Mouse (Mus musculus) gastrocnemius, adult 8-10 months (tissue): Measurements from ENCODE around the gene Oas2. TPM values are rescaled to one million over a fixed set of nuclear protein-coding genes. Genes with fewer than 3 reads are reported as not detected.

ENCODE experiments used
- DNase-seq, 2 experiments: peaks; one replicate each; pipeline ENCODE4 v3.0.0; 2022; ENCODE audit warnings: low spot score in 2 of 2
- total RNA-seq, 4 experiments: library from RNA; stranded (reverse); gene quantifications; 2 replicates each; pipeline ENCODE4 v1.2.4; 2022

Gene Oas2
- total RNA-seq, 4 experiments from 2014 or later: 0.07 to 0.16 TPM; not detected in 2

GRCm38 (mm10) chr5:120696865-120697264, 52.8 kb downstream of the Oas2 start:
- DNase-seq: no peak

DNA sequence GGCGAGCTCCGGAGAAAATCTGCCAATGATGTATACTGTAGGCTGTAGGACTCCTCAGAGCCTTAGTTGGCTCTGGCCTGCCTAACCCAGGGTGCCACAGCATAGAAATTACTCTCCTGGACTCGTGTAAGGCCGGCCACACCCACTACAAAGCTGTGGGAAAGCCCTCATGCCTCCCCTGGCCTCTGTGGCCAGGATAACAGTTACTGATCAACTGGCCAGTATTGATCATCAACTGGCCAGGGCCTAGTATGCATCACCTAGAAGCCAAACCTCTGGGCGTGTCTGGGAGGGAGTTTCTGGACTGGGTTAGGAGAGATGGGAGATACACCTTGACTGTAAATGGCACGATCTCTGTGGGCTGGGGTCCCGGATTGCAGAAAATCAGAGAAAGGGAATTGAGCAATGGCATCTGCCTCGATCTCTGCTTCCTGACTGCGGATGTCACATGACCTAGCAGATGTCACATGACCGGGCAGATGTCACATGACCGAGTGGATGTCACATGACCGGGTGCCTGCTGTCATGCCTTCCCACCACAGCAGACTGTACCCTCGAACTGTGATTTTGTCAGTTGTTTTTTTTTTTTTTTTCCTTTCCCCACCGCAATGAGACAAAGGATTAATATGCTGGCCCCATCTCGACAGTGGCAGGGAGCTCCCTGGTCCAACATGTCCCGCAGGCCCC, 53.5 kb downstream of the Oas2 start:
- no peak for DNase-seq

- DNase-seq: no peak
These were observed 55.0 kb downstream of the Oas2 start for GRCm38 (mm10) chr5:120694695-120695074.

GRCm38 (mm10) chr5:120693931-120694694, 55.5 kb downstream of the Oas2 start:
- no peak for DNase-seq

- no peak for DNase-seq
These were observed 57.6 kb downstream of the Oas2 start for GRCm38 (mm10) chr5:120692034-120692433.

- DNase-seq: no peak
These were observed 59.2 kb downstream of the Oas2 start for GRCm38 (mm10) chr5:120690417-120690816.

- no peak for DNase-seq
These were observed 61.2 kb downstream of the Oas2 start for GRCm38 (mm10) chr5:120688434-120688833.

GRCm38 (mm10) chr5:120687897-120688296, 61.8 kb downstream of the Oas2 start:
- DNase-seq: no peak

DNA sequence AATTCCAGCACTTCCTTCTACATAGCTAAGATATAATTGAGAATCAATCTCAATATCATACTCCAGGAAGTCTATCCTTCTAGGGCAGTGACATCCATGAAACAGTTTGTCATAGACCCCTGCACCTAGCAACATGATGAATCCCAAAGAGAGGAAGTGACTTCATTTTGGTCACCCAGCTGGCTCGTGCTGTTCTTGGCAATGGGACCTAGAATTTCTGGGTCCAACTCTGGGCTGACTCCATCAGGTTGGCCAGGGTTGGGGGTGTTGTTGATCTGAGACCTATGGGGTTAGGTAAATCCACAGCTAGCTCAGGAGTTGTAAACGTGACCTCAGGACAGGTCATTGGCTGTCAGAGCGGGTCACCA, 62.2 kb downstream of the Oas2 start:
- no peak for DNase-seq

DNA sequence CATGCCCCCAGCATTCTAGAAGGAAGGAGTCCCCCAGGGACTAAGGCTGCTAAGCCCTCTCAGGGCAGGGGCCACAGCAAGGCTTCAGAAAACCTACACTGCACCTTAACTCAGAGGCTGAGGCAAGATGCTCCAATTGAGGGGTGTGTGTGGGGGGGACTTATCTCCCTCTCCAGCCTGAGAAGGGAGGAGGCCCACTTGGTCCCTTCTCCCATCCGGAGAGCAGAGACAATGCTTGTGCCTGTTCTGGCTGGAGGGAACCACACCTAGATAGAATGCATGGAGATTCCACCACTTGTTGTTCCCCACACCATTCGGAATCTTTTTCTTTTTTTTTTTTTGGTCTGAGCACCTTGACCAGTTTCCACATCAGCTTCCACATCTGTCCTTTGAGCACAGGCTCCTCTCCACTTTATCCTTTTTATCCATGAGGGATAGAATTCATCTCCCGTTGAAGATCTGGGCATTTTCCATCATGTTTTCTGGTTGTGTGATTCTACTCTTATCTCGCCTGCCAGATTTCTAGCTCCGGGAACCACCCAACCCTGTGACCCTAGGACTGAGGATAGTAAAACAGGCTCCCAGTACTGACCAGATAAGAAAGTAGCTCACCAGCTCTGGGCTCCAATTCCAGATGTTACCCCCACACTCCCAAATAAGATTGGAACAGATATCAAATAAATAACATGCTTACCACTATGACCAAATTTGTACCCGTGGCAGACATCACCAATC, 62.7 kb downstream of the Oas2 start:
- DNase-seq: no peak

- no peak for DNase-seq
These were observed 64.0 kb downstream of the Oas2 start for GRCm38 (mm10) chr5:120685678-120686077.

GRCm38 (mm10) chr5:120682982-120683771, 66.5 kb downstream of the Oas2 start:
- DNase-seq: no peak

DNA sequence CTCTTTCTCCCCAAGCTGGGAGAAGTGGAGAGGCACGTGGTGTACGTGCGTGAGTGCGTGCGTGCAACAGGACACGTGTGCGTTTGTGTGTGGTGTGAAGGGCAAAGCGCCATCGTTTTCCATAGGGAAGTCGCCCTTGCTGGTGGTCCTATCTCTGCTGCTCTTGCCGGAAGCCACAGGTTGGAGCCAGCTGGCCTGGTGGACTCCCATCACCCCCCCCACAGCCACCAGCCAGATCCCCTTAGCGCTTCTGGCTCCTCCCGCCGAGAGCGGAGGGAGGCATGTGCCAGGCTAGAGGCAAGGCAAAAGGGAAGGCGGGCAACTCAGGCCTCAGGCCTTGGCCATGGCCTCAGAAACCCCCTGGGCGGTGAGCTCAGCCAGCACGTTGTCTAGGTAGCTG, 68.7 kb downstream of the Oas2 start:
- DNase-seq: no peak

Other genes with a start within 250 kb of the Oas2 start
- gene Plbd2, start 246.2 kb downstream of the Oas2 start, total RNA-seq: 10 to 100 TPM; 40.5 to 44.7 (median 42.1) TPM
- 10 to 100 TPM in 1 of 4 experiments, 1 to 10 TPM in 3; 6.0 to 10.7 (median 6.5) TPM for gene Slc8b1, start 238.7 kb downstream of the Oas2 start, total RNA-seq
- gene Tpcn1, start 161.2 kb downstream of the Oas2 start, total RNA-seq: 10 to 100 TPM; 39.3 to 42.7 (median 41.5) TPM
- not detected for gene Iqcd, start 160.8 kb downstream of the Oas2 start, total RNA-seq
- 1 to 10 TPM; 4.9 to 8.3 (median 6.4) TPM for gene Rita1, start 137.3 kb downstream of the Oas2 start, total RNA-seq
- gene Ddx54, start 137.1 kb downstream of the Oas2 start, total RNA-seq: 10 to 100 TPM; 16.7 to 19.7 (median 17.3) TPM
- gene Cfap73, start 115.6 kb downstream of the Oas2 start, total RNA-seq: not detected
- gene Rasal1, start 101.0 kb downstream of the Oas2 start, total RNA-seq: not detected
- gene Dtx1, start 37.9 kb downstream of the Oas2 start, total RNA-seq: 1 to 10 TPM in 1 of 4 experiments, under 1 TPM in 3; 0.22 to 1.3 (median 0.31) TPM
- gene Oas3, start 27.8 kb upstream of the Oas2 start, total RNA-seq: not detected
- gene Oas1e, start 45.7 kb upstream of the Oas2 start, total RNA-seq: not detected
- under 1 TPM in 2 of 4 experiments, not detected in 2; 0.21 to 0.27 TPM for gene Oas1c, start 62.7 kb upstream of the Oas2 start, total RNA-seq
- gene Oas1f, start 97.5 kb upstream of the Oas2 start, total RNA-seq: not detected
- not detected for gene Oas1h, start 111.6 kb upstream of the Oas2 start, total RNA-seq
- not detected for gene Oas1g, start 137.8 kb upstream of the Oas2 start, total RNA-seq
- gene Oas1a, start 157.7 kb upstream of the Oas2 start, total RNA-seq: not detected
- gene Oas1d, start 164.7 kb upstream of the Oas2 start, total RNA-seq: not detected